Mouse (Mus musculus) layer of hippocampus, adult 11-12 months (tissue): ENCODE results near the gene Gm49368.
"Not testable (repeated sequence)": the region's sequence is repeated elsewhere in the genome, so short reads cannot be mapped to it uniquely, and the experiment has no call there.

ENCODE experiments used
- DNase-seq: peaks from one replicate; pipeline ENCODE4 v3.0.0; 2022; ENCODE audit warnings: low spot score

Gene Gm49368

GRCm38 (mm10) chr7:128132148-128132547 is 69.7 kb downstream of the Gm49368 start:
- DNase-seq, result no peak

GRCm38 (mm10) chr7:128133596-128133995 is 71.1 kb downstream of the Gm49368 start:
- DNase-seq, result no peak

- DNase-seq, result no peak
Observed at GRCm38 (mm10) chr7:128136927-128137326, 74.4 kb downstream of the Gm49368 start.

DNA sequence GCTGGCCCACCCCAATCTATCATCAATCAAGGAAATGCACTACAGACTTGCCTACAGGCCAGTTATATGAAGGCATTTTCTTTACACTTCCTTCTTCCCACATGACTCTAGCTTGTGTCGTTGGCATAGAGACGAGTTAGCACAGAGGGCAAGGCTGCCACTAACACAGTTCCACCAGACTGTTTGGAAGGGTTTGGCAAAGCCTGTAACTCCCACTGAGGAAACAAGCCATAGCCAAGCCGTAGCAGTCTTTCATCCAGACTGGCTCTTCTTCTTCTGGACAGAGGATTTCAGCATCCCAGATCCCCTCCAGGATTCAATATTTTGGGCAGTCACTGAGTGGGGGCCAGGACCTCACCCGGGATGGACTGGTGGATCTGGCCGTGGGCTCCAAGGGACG is 77.1 kb downstream of the Gm49368 start:
- DNase-seq, result no peak

- DNase-seq, result no peak
Observed at GRCm38 (mm10) chr7:128150970-128151369, 88.5 kb downstream of the Gm49368 start.

DNA sequence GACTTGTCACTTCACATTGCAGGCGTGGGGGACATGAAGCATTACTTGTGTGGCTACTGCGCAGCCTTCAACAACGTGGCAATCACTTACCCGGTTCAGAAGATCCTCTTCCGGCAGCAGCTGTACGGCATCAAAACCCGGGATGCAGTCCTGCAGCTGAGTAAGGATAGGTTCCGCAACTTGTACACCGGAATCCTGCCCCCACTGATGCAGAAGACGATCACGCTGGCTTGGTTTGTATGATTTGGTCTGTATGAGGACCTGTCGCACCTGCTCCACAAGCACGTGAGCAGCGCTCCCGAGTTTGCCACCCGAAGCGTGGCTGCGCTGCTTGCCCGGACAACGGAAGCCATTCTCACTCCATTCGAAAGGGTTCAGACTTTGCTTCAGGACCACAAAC is 91.6 kb downstream of the Gm49368 start, which contains the start of gene Itgad:
TSS of gene Itgad (plus strand) at position 301 of the 400 bp plus-strand sequence.
- DNase-seq, result no peak

DNA sequence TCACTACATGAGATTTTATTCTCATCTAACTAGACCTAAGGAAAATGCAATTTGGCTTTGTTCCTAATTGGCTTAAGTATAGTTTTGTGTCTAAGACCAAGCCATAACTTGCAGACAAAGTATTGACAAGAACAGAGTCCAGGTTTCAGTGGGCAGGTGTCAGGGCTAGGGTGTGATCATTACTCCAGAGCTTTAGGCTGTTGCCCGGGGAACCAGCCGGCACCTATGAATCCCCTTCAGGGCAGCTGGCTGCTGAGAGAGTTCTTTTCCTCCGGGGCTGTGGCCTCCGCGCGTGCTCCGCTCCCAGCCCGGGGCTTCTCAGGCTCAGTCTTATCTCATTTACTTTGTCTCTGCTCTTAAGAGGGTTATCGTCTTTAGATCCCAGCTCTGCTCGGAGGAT is 92.4 kb downstream of the Gm49368 start:
- DNase-seq, result no peak

GRCm38 (mm10) chr7:128158688-128159354 is 96.3 kb downstream of the Gm49368 start:
- not testable (repeated sequence) for DNase-seq

- DNase-seq, result no peak
Observed at GRCm38 (mm10) chr7:128164001-128164400, 101.5 kb downstream of the Gm49368 start.

DNA sequence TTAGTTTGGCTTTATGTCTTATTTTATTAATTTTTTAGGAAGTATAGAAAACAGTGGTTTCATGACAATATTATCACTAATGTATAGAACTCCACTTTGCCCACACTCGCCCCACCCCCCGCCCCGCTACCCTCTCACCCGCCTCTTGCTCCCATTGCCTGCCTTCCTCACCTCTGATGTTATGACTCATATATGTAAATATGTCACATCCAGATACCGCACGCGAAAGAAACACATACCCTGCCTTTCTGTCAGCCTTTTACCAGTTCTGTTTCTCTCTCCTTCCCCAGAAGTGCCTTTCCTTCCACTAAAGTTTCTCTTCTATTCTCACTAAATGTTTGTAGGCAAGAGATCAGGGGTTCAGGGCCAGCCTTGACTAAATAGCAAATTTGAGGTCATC is 103.9 kb downstream of the Gm49368 start:
- DNase-seq, result no peak

DNA sequence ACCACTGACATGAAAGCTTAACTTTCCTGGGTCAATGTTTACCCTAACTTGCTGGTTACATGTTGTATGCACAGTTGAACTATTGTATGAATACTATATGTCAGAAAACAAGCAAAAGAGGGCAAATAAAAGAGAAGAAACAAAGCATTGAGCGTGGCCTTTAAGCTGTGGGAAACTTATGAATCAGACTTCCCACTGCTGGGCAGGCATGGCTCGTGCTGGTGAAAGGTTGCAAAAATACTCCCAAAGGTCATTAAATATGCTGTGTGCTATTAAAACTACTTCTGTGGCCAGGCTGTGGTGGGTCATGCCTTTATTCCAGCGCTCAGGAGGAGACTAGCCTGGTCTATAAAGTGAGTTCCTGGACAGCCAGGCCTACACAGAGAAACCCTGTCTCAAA is 107.5 kb downstream of the Gm49368 start:
- DNase-seq, result no peak
